Mouse (Mus musculus): Measurements from ENCODE around the gene Glp2r. TPM values are rescaled to one million over a fixed set of nuclear protein-coding genes. Genes with fewer than 3 reads are reported as not detected.

The Glp2r gene
- total RNA-seq, 2 experiments from 2014 or later, result 0.88 to 1.6 TPM

GRCm38 (mm10) chr11:67638401-67638800 lies 132.6 kb downstream of the Glp2r start:
- no peak for DNase-seq (ENCODE audit: low spot score in 2 of 2)

- no peak for DNase-seq (ENCODE audit: low spot score in 2 of 2)
These were observed 133.9 kb downstream of the Glp2r start for GRCm38 (mm10) chr11:67636905-67637586.

GRCm38 (mm10) chr11:67636201-67636600 lies 134.8 kb downstream of the Glp2r start:
- no peak for DNase-seq (ENCODE audit: low spot score in 2 of 2)

GRCm38 (mm10) chr11:67633620-67634229 lies 137.2 kb downstream of the Glp2r start:
- DNase-seq (ENCODE audit: low spot score in 2 of 2), result no peak

GRCm38 (mm10) chr11:67632906-67633305 lies 138.0 kb downstream of the Glp2r start:
- no peak for DNase-seq (ENCODE audit: low spot score in 2 of 2)

GRCm38 (mm10) chr11:67628522-67628921 lies 142.4 kb downstream of the Glp2r start:
- no peak for DNase-seq (ENCODE audit: low spot score in 2 of 2)

- DNase-seq (ENCODE audit: low spot score in 2 of 2), result no peak
These were observed 143.8 kb downstream of the Glp2r start for GRCm38 (mm10) chr11:67627179-67627578.

- DNase-seq (ENCODE audit: low spot score in 2 of 2), result no peak
These were observed 148.6 kb downstream of the Glp2r start for GRCm38 (mm10) chr11:67622340-67622739.

- no peak for DNase-seq (ENCODE audit: low spot score in 2 of 2)
These were observed 154.3 kb downstream of the Glp2r start for GRCm38 (mm10) chr11:67616557-67617239.

GRCm38 (mm10) chr11:67612158-67612839 lies 158.7 kb downstream of the Glp2r start:
- no peak for DNase-seq (ENCODE audit: low spot score in 2 of 2)

Other genes with a start within 250 kb of the Glp2r start
- gene Rcvrn, start 75.8 kb downstream of the Glp2r start, total RNA-seq (2021), result 1 to 10 TPM; 1.7 to 2.4 TPM
- gene Gsg1l2, start 3.5 kb upstream of the Glp2r start, total RNA-seq (2021), result not detected
- gene Dhrs7c, start 27.0 kb upstream of the Glp2r start, total RNA-seq (2021), result 1 to 10 TPM in 1 of 2 experiments, under 1 TPM in 1; 0.48 to 1.5 TPM
- gene Usp43, start 151.0 kb upstream of the Glp2r start, total RNA-seq (2021), result 1 to 10 TPM; 3.2 to 4.8 TPM
- gene Cfap52, start 194.5 kb upstream of the Glp2r start, total RNA-seq (2021), result 1 to 10 TPM; 1.6 to 4.2 TPM
- 10 to 100 TPM; 29.0 to 36.6 TPM for gene Stx8, start 195.0 kb upstream of the Glp2r start, total RNA-seq (2021)

Measured in layer of hippocampus, postnatal 14 days (tissue).